Mouse (Mus musculus) neural tube, embryonic 10.5 days (tissue): ENCODE data around the gene Trim69.

Source experiments
- DNase-seq: peaks from one replicate; pipeline ENCODE4 v3.0.0-alpha.2; 2017; ENCODE audit warnings: low spot score; ENCODE audit errors: extremely low spot score

Trim69 gene

DNA sequence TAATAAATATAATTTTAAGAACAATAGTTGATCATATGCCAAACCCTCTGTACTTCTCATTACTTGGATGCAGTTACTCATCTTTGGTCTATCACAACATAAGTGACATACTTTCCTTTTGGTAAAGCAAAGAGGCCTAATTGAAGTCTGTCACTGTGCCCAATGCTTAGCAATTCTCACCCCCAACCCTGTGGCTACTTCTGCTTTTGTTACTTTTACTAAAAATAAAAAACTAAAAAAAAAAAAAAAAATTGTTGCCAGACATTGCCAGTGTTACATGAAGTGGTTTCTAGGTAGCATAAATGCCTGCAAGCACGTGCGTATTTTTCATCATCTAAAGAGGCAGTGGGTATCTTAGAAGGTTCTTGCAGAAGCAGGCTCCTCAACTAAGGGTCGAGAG is 7.7 kb upstream of the Trim69 start:
- no peak for DNase-seq

DNA sequence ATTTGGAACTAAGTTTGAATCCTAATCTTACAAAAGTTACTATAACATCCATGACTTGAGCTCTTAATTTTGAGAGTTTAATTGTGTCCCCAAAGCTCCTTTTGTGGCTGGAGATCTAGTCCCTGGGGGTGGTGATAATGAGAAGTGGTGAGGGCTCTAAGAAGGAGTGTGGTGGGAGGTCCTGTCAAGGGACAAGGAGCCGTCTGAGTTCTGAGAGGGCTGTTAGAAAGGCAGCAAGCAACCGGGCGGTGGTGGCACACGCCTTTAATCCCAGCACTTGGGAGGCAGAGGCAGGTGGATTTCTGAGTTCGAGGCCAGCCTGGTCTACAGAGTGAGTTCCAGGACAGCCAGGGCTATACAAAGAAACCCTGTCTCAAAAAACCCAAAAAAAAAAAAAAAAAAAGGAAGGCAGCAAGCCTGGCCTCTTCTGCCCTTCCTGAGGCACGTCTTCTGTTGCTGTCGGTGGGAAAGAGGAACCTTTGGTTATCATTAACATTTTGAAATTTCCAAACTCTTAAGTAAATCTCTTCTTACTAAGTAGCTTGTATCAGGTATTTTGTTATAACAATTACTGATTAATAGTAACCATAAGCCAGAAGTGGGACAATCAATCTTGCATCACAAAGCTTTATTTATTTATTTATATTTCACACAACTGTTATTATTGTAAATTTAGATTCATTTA is 6.7 kb upstream of the Trim69 start:
- no peak for DNase-seq

DNA sequence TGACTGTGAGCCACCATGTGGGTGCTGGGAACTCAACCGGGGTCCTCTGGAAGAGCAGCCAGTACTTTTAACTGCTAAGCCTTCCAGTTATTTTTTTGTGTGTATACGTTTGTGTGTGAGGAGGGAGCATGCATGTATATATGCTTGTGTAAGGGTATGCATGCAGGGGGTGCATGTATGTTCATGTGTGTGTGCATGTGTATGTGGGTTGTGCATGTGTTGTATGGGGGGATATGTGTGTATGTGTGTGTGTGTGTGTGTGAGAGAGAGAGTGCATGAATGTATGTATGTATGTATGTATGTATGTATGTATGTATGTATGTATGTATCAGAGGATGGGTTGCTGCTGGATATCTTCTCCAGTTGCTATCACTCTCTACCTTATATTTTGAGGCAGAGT is 6.0 kb upstream of the Trim69 start:
- DNase-seq = no peak

DNA sequence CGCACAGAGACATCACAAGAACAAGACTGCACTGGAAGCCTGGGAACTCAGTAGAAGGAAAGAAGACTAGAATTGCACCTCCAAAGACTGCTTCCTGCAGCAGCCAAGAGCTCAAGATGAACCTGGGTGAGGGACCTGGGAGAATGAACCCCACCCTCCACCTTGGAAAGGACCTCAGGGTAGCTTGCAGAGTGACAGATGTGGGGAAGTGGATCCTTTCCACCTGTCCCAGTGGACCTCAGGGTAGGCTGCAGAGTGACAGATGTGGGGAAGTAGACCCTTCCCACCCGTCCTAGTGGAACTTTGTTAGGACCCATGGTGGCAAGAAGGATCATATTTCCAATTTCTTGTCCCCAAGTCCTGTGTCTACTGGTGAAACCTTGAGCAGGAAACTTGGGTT is 5.2 kb upstream of the Trim69 start:
- DNase-seq = no peak

DNA sequence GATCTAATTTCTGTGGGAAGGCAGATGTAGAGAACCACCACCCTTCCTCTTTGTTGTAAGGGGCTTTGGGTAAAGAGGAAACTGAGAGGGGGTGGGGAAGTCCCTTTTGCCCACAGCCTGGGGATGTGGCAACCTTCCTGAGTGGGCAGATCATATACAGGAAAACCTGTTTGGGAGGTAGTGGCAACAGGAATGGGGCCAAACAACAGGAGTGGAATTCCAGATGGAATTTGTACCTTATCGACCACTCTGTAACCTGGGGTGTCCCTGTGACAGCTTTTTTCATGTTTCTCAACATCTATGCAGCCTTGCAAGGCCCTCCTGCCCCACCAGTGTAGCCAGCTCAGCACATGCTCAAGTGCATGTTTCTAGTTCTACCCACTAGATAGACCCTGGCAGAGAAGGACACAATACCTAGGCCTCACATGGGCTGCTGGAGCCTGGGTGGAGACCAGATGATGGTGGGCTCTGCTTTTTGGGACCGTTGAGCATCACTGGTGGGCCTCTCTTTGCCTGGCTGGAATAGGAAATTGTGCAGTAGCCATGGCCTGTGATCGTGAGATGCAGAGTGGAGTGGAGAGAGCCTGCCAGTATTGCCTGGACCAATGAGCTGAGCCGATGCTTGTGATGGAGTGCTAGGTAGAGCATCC is 4.3 kb upstream of the Trim69 start:
- no peak for DNase-seq

DNA sequence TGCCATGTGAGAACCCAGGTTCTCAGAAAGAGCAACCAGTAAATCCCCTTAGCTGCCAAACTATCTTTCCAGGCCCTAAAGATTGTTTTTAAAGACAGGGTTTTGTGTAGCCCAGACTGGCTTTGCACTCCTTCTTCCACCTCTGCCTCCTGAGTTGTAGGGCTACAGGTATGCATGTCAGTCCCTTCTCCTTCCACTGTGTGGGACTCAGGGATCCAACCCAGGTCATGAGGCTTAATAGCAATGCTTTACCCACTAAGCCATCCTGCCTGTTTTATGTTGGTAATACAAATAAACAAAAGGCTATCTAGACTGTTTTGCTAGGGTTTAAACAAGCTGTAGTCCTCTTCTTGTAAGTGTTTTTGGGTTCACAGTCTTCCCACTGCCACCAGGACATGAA is 2.9 kb upstream of the Trim69 start:
- no peak for DNase-seq

DNA sequence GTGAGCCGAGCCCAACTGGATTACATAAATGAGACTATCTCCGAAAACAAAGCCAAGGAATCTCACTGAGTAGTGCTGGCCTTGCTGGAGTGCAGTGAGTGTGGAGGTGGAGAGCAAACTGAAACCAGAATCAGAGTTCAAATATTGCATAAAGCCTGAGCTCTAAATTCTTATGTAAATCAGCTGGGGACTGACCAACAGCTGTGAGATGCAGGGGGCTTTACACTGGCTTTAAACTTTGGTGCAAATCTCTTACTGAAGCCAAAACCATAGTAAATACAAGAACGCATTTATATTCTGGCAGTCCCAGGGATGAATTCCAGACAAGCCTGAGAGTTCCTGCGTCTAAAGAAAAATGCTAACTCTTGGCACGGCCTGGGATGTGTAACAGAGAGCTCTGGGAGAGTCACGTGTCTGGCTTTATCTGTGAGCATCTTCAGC is 2.1 kb upstream of the Trim69 start:
- DNase-seq = no peak

DNA sequence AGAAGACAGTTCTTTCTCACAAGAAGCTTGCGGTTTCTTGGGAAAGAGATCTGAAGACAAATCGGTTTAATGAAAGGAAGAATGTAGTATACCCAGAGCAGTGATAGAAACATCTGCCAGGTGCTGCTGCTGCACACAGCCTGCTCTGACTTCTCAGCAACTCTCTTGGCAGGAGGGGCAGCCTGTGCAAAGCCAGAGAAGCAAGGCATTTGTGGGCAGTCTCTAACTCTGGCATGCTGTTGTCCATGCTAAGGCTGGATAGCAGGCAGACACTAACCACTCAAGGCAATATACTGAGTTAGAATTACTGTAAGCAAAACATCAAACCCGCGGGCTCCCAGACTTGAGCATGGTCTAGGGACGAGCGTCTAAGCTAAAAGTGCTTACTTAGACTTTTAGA is 833 bp upstream of the Trim69 start:
- DNase-seq = no peak

DNA sequence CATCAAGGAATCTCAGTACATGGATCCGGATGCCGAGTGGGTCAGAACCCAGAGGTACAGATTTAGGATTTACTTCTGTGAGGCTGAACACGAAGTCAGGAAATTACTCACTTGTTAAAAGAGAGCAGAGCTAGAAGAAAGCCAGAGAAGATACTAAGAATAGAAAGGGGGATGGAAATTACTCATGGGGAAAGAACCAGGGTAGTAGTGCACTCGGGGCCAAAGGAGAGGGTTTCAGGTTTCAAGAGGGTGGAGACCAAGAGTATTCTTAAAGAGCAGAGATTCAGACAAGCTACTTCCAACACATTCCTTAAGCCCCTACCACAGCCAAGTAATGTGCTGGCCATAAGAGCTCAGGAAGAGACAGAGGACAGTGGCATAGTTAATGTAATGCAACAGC is 1.0 kb downstream of the Trim69 start:
- DNase-seq = no peak

DNA sequence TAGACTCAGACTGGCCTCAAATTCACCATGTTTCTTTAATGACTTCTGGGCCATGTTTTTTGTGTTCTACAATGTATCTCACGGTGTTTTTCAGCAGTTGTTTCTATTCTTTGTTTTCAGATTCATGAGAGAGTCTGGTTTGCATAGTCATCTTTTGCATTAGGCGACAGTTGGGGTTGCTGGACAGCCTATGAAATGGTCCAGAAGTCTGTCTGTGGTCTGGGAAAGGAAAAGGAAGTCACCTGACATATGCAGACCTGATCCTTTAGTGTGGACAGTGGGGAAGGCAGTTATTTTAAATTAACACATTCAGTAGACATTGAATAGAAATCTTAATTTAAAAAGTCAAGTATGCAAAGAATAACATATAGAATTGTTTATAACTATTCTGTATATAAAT is 2.0 kb downstream of the Trim69 start:
- DNase-seq = no peak

DNA sequence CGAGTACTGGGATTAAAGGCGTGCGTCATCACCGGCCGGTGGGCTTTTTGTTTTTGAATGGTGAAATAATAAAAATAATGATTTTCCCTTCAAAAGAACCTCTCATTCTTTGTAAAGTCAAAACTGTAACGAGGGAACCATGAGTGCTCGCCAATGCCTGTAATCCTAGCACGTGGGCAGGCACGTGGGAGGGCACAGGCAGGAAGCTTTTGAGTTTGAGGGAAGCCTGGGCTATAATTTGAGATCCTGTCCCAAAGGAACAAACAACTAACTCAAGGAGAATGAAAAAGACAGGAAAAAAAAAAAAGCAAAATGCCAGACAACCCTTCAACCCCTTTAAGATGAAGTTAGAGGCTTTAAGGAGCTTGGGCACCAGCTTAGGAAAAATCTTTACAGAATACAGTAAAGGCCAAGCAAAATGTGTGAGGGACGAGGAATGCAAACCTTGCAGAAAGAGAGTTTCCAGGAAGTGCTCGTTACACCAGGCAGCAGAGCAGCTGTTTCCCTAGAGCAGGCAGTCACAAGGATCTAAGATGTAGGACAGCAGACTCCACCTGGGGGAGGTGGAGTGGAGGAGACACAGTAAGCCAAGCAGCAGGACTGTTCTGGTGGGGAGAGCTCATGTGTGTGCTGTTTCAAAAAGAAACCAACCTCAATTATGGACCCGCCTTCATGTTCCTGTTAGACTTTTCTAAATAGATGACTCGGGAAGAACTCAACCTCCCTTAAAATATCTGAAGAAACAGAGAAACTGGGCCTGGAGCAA is 3.1 kb downstream of the Trim69 start:
- DNase-seq = no peak

DNA sequence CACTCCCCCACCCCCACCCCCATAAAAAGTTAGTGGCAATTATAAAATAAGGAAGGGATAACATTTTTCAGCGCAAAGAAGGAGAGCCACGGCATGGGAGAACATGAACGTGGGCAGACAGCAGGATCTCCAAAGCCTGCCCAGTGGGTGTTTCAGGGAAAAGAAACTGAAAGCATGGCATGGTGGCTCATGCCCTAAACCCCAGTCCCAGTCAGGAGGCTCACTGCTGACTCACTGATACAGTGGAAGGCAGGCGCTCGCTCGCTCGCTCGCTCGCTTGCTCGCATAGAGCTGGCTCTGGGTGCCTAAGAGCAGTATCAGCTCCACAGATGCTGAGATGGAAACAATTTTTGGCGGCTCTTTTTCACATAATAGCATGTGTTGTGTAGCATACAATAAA is 3.8 kb downstream of the Trim69 start:
- no peak for DNase-seq

DNA sequence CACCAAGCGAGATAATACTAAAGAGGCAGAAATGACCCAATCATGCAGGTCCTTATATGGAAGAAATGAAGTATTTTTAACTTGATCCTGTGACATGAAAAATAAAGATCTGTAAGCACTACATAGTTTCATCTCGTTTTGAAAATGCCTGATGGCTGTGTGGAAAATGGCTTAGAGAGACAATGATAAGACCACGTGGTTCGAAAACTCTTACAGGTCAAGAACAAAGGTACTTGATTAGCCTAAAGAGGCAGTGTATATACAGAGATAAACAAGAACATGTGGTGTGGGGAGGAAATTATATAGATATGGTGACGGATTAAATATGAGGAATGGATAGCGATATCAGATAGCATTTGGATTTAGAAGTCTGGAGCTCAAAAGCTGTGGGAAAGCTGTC is 10.8 kb downstream of the Trim69 start:
- no peak for DNase-seq

DNA sequence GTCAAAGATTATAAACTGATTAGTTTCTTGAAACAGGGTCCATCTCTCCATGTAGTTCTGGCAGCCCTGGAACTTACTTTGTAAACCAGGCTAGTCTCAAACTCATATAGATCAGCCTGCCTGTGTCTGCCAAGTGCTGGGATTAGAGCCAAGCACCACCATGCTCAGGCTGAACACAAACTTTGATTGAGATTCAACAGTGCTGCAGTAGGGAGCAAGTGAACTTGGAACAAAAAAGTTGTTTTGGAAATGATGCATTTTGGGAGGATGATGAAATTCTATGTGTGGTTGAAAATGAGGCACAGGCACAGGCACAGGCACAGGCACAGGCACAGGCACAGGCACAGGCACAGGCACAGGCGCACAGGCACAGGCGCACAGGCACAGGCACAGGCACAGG is 11.7 kb downstream of the Trim69 start:
- peak; percentile 1 for DNase-seq

DNA sequence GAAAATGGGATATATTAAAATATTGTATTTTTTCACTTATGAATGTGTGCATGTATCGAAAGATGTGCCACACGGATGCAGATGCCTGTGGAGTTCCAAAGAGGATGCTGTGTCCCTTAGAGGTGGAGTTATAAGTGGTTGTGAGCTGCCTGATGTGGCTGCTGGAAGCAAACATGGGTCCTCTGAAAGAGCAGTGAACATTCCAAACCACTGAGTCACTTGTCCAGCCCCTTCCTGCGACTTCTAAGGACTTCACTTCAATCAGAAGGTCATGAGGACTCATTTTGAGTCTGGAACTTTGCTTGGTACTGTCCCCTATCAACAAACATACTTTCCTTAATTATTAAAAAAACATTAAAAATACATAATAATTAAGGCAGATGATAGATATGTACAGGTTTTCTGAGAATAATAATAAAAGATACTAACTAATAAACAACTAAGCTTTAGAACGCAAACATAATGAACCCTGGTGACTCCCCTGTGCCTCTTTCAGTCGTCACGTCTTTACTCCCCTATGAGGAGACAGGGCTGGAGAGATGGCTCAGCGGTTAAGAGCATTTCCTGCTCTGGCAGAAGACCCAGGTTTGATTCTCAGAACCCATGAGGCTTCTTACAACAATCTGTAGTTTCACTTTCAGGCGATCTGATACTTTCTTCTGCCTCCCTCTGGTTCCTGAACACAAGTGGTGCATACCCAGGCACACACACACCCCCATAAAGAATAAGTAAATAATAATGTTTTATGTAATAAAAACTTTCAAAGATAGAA is 19.7 kb downstream of the Trim69 start:
- no peak for DNase-seq

DNA sequence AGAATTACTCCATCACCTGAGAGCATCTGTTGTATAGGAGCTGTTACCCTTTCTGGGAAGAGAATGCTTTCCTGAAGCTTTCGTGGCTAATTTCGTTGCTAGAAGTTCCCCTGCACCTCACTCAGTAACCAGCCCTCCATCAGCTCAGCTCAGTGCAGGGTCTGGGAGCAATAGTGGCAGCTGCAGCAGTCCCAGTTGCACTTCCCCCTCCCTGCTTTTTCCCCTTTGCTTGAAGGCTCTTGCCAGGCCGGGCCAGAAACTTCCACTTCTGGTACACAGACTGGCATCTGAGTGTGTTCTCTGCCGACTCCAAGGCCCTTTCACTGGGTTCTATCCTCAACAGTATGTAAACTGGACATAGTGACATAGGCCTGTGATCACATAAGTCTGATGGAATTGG is 24.6 kb downstream of the Trim69 start:
- no peak for DNase-seq

DNA sequence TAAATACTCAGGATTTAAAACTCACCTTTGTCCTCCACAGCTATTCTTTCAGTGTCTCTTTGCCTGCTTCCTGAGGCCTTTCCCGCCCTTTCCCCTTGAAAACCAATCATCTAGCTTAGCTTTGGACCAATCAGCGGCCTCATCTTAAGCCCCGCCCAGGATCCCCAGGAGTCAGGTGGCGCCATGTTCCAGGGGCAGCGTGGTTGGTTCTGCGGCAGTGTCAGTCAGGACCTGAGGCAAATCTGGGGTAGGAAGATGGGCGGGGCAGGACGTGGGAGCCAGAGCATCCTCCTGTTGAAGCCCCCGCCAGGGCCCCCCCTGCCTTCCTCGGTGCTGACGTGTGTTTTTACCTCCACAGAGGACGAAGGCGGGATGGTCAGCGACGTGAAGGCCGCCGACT is 25.6 kb downstream of the Trim69 start, which contains the start of the genes Patl2 and Terb2:
Gene Patl2 (minus strand): TSS at position 84 of the 400 bp plus-strand sequence.
Gene Terb2 (plus strand): TSS at position 167 of the 400 bp plus-strand sequence.
- DNase-seq = no peak

DNA sequence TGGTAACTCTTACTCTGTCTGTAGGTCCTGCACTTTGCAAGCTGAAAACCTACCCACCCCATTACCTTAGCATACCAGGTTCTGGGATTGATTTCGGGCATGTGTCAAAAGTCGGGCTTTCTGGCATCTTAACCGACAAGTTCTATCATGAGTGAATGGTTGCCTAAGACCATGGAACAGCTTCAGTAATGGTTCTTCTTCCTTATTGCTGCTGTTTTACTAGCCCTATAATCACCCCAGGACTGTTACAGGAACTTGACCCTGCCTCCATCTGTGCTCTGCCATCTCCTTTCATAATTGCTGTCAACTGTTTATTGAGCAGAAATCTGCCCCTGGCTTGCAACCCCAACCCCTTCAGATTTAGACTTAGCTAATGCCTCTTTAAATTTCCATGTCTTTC is 26.3 kb downstream of the Trim69 start:
- no peak for DNase-seq

DNA sequence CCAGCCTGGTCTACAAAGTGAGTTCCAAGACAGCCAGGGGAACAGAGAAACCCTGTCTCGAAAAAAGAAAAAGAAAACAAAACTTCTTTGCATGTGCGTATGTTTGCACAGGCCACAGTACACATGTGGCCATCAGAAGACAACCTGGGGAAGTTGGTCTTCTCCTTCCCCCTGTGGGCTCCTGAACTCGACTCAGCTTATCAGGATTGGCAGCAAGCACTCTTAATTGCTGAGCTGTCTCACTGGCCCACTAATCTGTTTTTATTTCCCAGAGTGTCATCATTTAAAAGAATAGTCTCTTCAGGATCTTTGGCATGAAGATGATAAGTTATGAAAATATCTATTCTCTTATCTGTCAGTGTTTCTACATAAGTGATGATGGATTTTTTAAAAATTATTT is 31.3 kb downstream of the Trim69 start:
- DNase-seq = no peak

DNA sequence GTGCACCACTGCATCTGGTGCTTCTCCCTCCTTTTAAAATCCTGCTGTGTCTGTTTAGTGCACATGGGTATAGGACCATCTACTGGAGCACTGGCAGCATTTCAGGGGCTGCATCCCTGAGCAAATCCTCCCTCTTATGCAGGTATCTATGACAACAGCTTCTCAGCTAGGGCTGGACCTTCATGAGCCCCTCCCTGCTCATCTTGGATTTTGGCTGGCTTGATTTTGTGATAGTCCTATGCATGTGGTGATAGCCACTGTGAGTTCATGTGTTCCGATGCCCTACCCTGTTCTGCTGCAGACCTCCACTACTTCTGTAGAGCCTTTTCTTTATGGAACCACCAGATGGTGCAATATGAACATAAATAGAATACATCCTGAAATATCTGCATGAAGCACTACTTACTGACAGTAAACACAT is 34.0 kb downstream of the Trim69 start:
- DNase-seq = no peak

DNA sequence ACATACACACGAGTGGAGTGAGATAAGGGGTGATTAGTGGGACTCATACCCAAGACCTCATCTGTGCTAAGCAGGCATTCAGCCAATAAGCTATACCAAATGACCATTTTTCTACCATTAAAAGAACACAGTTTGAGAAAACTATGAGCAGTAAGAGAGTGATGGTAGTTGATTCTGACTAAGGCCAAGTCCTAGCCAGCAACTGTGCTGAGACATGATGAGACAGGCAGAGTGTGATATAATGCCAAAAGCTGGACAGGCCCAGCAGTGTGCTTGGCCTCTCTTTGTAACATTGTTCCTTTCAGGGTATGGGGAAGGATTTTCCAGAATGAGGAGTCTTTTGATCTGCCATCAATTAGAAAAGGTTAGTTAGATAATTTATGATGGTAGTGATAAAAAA is 41.0 kb downstream of the Trim69 start:
- DNase-seq = no peak
